Mouse (Mus musculus): ENCODE data around the gene Gm3159.
"Not testable (repeated sequence)": the region's sequence is repeated elsewhere in the genome, so short reads cannot be mapped to it uniquely, and the experiment has no call there.

The Gm3159 gene

DNA sequence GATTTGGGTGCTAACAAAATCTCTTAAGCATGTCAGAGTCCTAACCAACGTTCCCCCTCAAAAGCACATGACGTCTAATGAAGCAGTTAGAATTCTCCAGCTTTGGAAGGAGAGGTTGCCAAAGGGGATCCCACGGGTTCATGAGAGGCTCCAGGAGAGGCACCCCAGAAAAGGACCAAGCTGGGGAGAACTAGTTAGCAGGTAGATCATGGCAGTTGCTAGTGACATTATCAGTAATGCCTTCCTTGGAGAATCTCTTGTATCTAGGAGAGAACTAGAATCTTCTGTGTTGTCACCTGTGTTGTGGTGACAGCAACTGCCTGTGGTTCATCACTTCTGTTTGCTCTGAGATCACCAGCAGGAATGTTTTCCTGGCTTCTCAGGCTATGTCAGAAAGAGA lies at the start of gene Gm3159:
TSS of gene Gm3159 (plus strand) at position 301 of the 400 bp plus-strand sequence.
- in situ Hi-C loops (cut with MboI, MseI), result loop anchor here (10.0 kb wide), 1 partner anchor 438 kb away; the partner anchor contains the start of gene Gm3269

DNA sequence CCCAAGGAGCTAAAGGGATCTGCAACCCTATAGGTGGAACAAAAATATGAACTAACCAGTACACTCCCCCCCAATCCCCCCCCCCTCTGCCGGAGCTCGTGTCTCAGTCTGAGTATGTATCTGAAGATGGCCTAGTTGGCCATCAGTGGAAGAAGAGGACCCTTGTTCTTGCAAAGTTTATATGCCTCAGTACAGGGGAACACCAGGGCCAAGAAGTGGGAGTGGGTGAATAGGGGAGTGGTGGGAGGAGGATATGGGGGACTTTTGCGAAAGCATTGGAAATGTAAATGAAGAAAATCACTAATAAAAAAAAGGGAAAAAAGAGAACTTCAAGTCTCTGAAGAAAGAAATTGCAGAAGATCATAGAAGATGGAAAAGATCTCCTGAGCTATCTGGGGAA lies 28.3 kb upstream of the Gm3159 start:
- in situ Hi-C loops (cut with MboI, MseI), result not testable (repeated sequence)

DNA sequence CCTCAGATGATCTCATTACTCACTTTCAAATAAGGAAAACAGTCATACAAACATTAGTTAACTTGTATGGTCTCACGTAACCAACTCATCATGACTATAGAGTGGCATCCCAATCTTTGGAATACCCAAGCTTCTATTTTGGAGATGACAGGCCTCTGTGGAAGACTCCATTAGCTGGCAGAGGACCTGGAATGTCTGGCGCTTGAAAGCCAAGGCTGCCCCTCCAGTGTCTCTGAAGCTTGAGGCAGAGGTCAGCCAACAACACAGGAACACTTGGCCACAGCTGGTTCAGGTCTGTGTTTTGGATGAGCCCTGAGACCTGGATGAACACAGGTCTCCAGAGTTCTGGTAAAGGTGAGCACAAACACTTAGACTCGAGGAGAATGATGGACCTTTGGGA lies 27.6 kb upstream of the Gm3159 start:
- in situ Hi-C loops (cut with MboI, MseI), result not testable (repeated sequence)

DNA sequence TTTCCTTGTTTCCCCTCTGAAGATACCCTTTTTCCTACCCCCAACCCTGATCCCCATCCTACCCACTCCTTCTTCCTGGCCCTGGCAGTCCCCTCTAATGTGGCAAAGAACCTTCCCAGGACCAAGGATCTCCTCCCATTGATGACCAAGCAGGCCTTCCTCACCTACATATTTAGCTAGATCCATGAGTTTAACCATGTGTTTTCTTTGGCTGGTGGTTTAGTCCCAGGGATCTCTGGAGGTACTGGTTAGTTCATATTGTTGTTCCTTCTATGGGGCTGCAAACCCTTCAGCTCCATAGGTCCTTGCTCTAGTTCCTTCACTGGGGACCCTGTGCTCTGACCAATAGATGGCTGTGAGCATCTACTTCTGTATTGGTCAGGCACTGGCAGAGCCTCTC lies 19.5 kb upstream of the Gm3159 start:
- in situ Hi-C loops (cut with MboI, MseI), result not testable (repeated sequence)

DNA sequence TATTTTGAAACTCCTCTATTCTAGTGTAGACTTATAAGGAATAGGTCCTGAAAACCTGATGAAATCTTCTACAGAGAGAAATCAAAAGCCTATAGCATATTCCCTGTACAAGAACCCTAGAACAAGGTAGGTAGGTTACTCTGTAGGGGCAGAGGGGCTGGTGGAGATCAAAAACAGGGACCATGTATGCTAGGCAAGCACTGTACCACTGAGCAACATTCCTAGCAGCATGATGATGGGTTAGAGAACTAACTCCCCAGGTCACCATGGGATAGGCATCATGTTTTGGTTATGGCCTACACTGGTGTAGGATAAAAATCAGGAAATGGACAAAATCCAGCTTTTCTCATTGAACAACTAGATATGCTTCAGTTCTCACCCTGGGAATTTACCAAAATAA lies 11.7 kb upstream of the Gm3159 start:
- in situ Hi-C loops (cut with MboI, MseI), result loop anchor here (10.0 kb wide), 1 partner anchor 429 kb away; no protein-coding TSS in a partner anchor

DNA sequence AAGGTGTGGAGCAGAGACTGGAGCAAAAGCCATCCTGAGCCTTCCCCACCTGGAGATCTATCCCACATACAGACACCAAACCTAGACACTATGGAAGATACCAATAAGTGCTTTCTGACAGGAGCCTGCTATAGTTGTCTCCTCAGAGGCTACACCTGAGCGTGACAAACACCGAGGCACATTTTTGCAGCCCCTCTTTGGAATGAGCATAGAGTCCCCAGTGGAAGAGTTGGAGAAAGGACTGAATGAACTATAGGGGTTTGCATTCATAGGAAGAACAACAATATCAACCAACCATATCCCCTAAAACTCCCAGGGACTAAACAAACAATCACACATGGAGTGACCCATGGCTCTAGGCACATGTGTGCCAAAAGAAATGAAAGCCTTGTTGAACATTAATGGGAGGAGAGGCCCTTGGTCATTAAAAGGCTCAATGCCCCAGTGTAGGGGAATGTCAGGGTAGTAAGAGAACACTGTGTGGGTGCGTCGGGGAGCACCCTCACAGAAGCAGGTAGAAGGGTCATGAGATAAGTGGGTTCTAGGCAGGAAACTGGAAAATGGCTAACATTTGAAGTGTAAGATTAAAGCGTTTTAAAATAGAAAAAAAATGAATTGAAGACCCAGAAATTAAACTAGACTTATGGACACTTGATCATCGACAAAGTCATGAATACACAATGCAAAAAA lies 4.3 kb upstream of the Gm3159 start:
- in situ Hi-C loops (cut with MboI, MseI), result loop anchor here (10.0 kb wide), 1 partner anchor 442 kb away; the partner anchor contains the start of gene Gm3269

DNA sequence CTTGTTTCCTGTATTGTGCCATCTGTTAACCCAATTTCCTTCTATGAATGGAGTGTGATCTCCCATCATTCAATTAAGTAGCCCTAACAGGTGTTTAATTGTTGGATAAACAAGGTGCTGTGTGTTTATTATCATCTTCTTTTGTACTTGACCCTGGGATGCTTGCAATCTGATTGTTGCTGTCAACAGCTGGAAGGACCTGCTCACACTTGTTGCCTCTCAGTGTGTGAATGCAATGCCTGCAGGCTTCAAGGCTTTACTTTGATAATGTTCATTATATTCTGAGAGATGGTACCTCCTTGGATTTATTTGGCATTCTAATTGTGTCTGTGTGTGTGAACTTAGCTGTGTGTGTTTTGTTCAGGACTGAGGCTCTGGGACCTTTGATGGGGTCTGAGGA lies 1.3 kb downstream of the Gm3159 start:
- in situ Hi-C loops (cut with MboI, MseI), result loop anchor here (10.0 kb wide), 1 partner anchor 436 kb away; the partner anchor contains the start of gene Gm3269

DNA sequence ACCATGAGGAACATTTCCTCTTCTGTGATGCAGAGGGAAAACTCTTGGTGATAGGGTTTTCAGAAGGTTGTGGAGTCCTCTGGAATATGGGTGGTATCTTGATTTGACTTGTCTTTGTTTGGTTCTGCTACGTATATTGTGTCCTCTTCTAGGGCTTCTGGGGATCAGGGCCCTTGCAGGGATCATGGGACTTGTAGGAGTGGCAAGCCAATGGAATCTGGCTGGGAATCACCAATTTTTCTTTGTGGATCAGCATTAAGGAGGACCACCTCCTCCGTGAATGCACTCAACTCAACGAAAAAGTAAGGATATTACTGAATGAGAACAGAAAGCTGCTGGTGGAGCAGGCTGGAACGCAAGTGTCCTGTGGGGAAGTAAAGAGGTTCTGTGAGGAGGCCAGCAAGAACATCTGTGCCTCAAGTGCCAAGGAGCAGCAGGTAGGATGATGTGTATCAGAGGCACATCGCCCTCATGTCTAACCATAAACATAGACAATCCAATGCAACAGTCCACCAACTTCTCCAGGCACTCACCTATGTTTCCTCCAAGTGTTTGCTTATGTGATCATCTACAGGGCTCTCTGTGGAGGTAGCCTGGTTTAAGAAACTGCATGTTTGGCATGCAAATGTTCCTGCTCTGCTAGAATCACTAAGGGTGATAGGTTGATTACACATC lies 2.9 kb downstream of the Gm3159 start:
- in situ Hi-C loops (cut with MboI, MseI), result loop anchor here (25.0 kb wide), 1 partner anchor 1887 kb away; the partner anchor contains the start of gene Gm3411

DNA sequence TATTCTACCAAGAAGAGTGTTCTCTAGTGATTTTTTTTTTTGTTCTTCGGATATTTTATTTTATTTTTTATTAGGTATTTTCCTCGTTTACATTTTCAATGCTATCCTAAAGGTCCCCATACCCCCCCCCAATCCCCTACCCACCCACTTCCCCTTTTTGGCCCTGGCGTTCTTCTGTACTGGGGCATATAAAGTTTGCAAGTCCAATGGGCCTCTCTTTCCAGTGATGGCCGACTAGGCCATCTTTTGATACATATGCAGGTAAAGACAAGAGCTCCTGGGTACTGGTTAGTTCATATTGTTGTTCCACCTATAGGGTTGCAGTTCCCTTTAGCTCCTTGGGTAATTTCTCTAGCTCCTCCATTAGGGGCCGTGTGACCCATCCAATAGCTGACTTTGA lies 3.9 kb downstream of the Gm3159 start:
- in situ Hi-C loops (cut with MboI, MseI), result loop anchor here (25.0 kb wide), 1 partner anchor 1886 kb away; the partner anchor contains the start of gene Gm3411

DNA sequence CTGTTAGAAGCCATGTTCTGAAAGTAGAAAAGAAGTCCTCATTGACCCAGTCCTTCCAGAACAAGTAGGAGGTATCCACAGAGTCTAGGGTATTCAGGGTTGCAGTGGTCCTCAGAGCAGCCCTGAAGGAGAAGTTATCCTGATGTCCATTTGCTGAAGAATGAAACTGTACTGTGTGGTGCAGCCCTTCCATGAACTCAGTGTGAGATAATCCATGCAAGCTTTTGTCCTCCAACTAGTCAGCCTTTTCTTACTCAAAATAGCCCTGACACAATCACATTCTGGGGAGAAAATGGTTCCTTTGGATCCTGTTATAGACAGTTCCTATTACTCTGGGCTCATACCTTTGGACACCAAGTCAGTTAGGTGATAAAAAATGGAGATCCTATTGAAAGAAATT lies 6.5 kb downstream of the Gm3159 start:
- in situ Hi-C loops (cut with MboI, MseI), result loop anchor here (25.0 kb wide), 1 partner anchor 1883 kb away; the partner anchor contains the start of gene Gm3411

DNA sequence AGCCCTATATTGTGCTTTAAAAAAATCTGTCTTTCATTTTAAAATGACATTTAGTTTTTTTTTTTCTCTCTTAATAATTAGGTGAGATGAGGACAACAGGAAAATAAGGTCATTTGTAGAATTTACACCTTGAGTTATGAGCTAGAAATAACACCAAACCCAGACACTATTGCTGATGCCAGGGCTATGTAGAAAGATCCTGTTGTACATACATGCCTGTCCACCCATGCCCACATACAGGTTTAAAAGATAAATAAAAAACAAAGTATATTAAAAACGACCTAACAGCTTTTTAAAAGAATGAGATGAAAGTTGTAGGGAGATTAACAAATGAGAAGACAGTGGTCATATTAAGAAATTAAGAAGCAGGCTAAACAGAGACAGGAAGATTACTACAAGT lies 12.6 kb downstream of the Gm3159 start:
- in situ Hi-C loops (cut with MboI, MseI), result loop anchor here (25.0 kb wide), 1 partner anchor 1877 kb away; the partner anchor contains the start of gene Gm3411

DNA sequence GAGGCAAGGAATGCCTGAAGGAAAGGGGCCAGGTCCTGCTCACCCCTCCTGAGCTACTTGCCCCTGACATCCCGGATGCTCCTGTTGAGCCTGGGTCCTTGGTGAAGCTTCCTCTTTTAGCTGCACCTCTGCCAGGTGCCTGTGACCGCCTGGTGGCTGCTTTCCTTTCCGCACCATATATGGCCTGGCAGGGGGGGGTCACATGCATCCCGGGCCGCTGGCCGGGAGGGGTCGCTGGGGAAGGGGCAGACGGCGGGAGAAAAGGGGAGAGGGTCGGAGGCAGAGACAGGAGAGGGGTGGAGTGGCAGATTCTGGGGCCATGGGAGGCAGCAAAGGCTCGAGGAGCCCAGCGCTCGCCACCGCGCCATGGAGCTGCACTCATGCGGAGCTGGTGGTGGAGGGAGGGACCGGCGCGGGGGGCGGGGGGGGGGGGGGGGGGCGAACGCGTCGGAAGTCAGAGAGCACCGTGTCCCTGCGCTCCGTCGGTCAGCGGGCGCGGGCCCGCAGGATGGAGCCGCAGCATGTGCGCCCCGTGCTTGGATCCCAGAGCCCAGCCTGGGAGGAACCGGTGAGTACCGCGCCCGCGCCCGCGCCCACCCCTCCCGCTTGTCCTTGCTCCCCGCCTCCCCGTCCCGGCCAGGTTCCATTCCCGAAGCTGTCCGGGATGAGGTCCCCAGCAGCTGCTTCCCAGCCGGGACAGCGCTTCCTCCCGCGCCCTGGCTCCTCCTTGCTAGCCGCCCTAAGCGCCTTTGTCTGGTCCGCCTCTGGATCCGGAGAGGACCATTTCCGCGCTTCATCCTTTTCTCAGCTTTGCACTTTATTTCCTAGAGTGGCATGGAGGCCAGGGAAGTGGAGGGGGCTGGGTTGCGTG lies 17.9 kb downstream of the Gm3159 start, which contains the start of gene Gm3164:
TSS of gene Gm3164 (plus strand) at position 484 of the 871 bp plus-strand sequence.
- in situ Hi-C loops (cut with MboI, MseI), result loop anchor here (25.0 kb wide), 1 partner anchor 1872 kb away; the partner anchor contains the start of gene Gm3411

DNA sequence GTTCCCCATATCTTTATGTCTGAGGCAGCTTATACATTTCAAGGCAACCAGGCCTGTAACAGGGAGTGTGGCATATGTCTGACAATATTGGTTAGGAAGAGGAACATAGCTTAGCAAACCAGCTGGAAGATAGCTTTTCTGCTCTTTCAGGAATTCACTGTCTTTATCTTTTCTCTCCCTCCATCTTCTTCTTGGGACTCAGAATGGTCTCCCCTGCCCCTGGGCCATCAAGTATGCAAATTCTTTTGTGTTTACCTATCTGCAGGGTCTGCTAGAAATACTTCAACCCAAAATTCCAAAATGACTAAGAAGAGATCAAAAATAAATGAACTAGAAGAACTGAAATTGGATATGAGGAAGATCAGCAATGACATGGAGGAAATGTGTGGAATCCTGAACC lies 33.4 kb downstream of the Gm3159 start, which contains the start of gene Gm3173:
TSS of gene Gm3173 (plus strand) at position 301 of the 400 bp plus-strand sequence.
- in situ Hi-C loops (cut with MboI, MseI), result not testable (repeated sequence)

Data from T-helper 1 cell (primary cell).